Mouse (Mus musculus): ENCODE measurements around the gene Rfx5. TPM values are rescaled to one million over a fixed set of nuclear protein-coding genes. Genes with fewer than 3 reads are reported as not detected.
A peak's percentile ranks its signal among the peaks of the same experiment; 100 is the strongest.
"Not testable (repeated sequence)": the region's sequence is repeated elsewhere in the genome, so short reads cannot be mapped to it uniquely, and the experiment has no call there.

Rfx5 gene
- total RNA-seq, 2 experiments from 2014 or later = 10.1 to 10.4 TPM

GRCm38 (mm10) chr3:94934564-94934963 lies 19.3 kb upstream of the Rfx5 start:
- DNase-seq; intact Hi-C loops (cut with DNase I): not testable (repeated sequence)

- DNase-seq = peak; percentile 88 to 92
- intact Hi-C loops (cut with DNase I) = not testable (repeated sequence)
These were observed 18.5 kb upstream of the Rfx5 start for GRCm38 (mm10) chr3:94935332-94935731.

GRCm38 (mm10) chr3:94936147-94936546 lies 17.7 kb upstream of the Rfx5 start:
- DNase-seq; intact Hi-C loops (cut with DNase I): not testable (repeated sequence)

GRCm38 (mm10) chr3:94937194-94937593 lies 16.7 kb upstream of the Rfx5 start:
- intact Hi-C loops (cut with DNase I); DNase-seq: not testable (repeated sequence)

GRCm38 (mm10) chr3:94940033-94940432 lies 13.8 kb upstream of the Rfx5 start:
- DNase-seq; intact Hi-C loops (cut with DNase I): not testable (repeated sequence)

GRCm38 (mm10) chr3:94942211-94942967 lies 11.5 kb upstream of the Rfx5 start:
- intact Hi-C loops (cut with DNase I); DNase-seq: not testable (repeated sequence)

- intact Hi-C loops (cut with DNase I) = loop anchor here (2.0 kb wide), 1 partner anchor 239 kb away; no protein-coding TSS in a partner anchor
- not testable (repeated sequence) for DNase-seq
These were observed 10.2 kb upstream of the Rfx5 start for GRCm38 (mm10) chr3:94943706-94944105.

- no peak for DNase-seq
- intact Hi-C loops (cut with DNase I) = loop anchor here (1.0 kb wide), 1 partner anchor 49 kb away; no protein-coding TSS in a partner anchor
These were observed 5.7 kb upstream of the Rfx5 start for GRCm38 (mm10) chr3:94948066-94948614.

- intact Hi-C loops (cut with DNase I) = no loop called here
- no peak for DNase-seq
These were observed 4.2 kb upstream of the Rfx5 start for GRCm38 (mm10) chr3:94949645-94950044.

- intact Hi-C loops (cut with DNase I) = no loop called here
- DNase-seq = no peak
These were observed 1.1 kb upstream of the Rfx5 start for GRCm38 (mm10) chr3:94952806-94953205.

- no peak for DNase-seq
- intact Hi-C loops (cut with DNase I) = no loop called here
These were observed 501 bp upstream of the Rfx5 start for GRCm38 (mm10) chr3:94953384-94953763.

GRCm38 (mm10) chr3:94958295-94958694 lies 4.4 kb downstream of the Rfx5 start:
- intact Hi-C loops (cut with DNase I) = no loop called here

GRCm38 (mm10) chr3:94959871-94960270 lies 6.0 kb downstream of the Rfx5 start:
- no peak for DNase-seq
- intact Hi-C loops (cut with DNase I) = no loop called here

More at GRCm38 (mm10) chr3:94958295-94958694, 4.4 kb downstream of the Rfx5 start:
- DNase-seq = no peak

GRCm38 (mm10) chr3:94960322-94960721 lies 6.4 kb downstream of the Rfx5 start:
- no peak for DNase-seq
- intact Hi-C loops (cut with DNase I) = no loop called here

GRCm38 (mm10) chr3:94964989-94965388 lies 11.1 kb downstream of the Rfx5 start:
- intact Hi-C loops (cut with DNase I) = no loop called here
- no peak for DNase-seq

GRCm38 (mm10) chr3:94965878-94966277 lies 12.0 kb downstream of the Rfx5 start:
- DNase-seq = no peak
- intact Hi-C loops (cut with DNase I) = no loop called here

GRCm38 (mm10) chr3:94972552-94972951 lies 18.7 kb downstream of the Rfx5 start:
- intact Hi-C loops (cut with DNase I) = no loop called here
- DNase-seq = no peak

GRCm38 (mm10) chr3:94973620-94974019 lies 19.7 kb downstream of the Rfx5 start:
- DNase-seq = no peak
- intact Hi-C loops (cut with DNase I) = loop anchor here (2.0 kb wide), 1 partner anchor 19 kb away; the partner anchor contains the start of gene Rfx5

GRCm38 (mm10) chr3:94974026-94974527 lies 20.2 kb downstream of the Rfx5 start:
- no peak for DNase-seq
- intact Hi-C loops (cut with DNase I) = loop anchor here (2.0 kb wide), 1 partner anchor 19 kb away; the partner anchor contains the start of gene Rfx5

- intact Hi-C loops (cut with DNase I) = loop anchor here (2.0 kb wide), 1 partner anchor 20 kb away; the partner anchor contains the start of gene Rfx5
- DNase-seq = peak; percentile 93 to 94
These were observed 20.9 kb downstream of the Rfx5 start, which contains the start of gene Pi4kb for GRCm38 (mm10) chr3:94974528-94975422. Gene Pi4kb (plus strand): TSS chr3:94974731.

GRCm38 (mm10) chr3:94984312-94984711 lies 30.4 kb downstream of the Rfx5 start:
- intact Hi-C loops (cut with DNase I) = no loop called here
- DNase-seq = no peak

Measured in heart, postnatal 10 days (tissue).